Mouse (Mus musculus) adrenal gland, adult 18-20 months (tissue): ENCODE results near the gene Ak6. TPM values are rescaled to one million over a fixed set of nuclear protein-coding genes. Genes with fewer than 3 reads are reported as not detected.

Source experiments
- DNase-seq, 2 experiments: peaks; one replicate each; pipeline ENCODE4 v3.0.0; 2021 to 2022; ENCODE audit warnings: low spot score in 2 of 2
- long read RNA-seq, 2 experiments: library from polyadenylated mRNA; stranded (forward); transcript quantifications; one replicate each; pipeline ENCODE4 v2.0.0; 2021
- total RNA-seq, 2 experiments: library from RNA; stranded (reverse); gene quantifications; 1 replicate in 1 of 2; 2 replicates in 1 of 2; pipeline ENCODE4 v1.2.3; 2021

The Ak6 gene
- 10 to 100 TPM; 70.0 to 71.9 TPM for total RNA-seq
- long read RNA-seq, experiment 1, transcript Ak6-202 (3 exons, 1,222 nt), result major isoform, 15 of 26 reads
- long read RNA-seq, experiment 1, transcript Ak6-201 (5 exons, 1,298 nt), result minor isoform, 10 of 26 reads
- long read RNA-seq, experiment 1, partial matches to known transcripts, result 1 of 26 reads
- long read RNA-seq, experiment 1, other reads (novel, unspliced or antisense), result 0 of 26 reads
- long read RNA-seq, experiment 2, transcript Ak6-201 (5 exons, 1,298 nt), result minor isoform, 30 of 86 reads
- long read RNA-seq, experiment 2, transcript Ak6-202 (3 exons, 1,222 nt), result major isoform, 53 of 86 reads
- long read RNA-seq, experiment 2, partial matches to known transcripts, result 1 of 86 reads
- long read RNA-seq, experiment 2, other reads (novel, unspliced or antisense), result 2 of 86 reads

DNA sequence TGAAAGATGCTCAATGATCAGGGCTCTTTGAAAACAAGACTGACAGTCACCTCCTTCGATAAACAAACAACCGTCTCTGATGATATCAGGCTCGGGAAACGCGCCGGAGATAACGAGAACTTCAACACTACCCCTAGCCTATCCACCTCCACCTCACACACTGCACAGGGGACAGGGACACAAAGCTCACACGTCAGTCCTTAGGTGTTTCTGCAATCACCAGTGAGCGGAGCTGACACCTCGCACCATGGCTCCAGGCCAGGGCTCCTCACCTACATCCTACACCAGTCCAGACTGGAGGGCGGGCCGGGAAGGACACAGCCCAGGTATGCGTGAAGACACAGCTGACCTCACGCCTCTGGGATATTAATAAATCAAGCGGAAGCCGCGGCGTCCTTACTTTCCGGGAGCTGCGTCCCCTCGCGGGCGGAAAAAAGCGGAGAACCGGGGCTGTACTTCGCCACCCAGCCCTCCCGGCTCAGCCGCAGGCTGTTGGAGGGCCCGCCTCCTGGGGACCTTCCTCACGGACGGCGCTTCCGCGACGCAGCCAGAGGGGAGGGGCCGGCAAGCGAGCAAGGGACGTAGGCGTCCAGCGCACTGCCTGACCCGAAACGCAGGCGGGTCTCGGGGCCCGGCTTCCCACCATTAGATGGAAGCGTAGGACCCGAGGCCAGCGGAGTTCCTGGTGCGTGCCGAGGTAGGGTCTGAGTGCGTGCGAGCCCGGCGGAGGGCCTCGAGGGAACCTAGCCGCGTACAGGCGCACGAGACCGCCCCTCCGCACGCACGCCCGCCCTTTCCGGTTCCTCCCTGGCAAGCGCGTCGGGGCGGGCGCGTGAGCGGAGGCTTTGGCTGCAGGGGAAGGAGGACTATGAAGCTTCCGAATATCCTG is at the start of gene Ak6, which contains the start of gene Rad17:
Gene Ak6, plus strand, starts transcription at position 430 of the 889 bp plus-strand sequence.
Gene Rad17, minus strand, starts transcription at position 502 of the 889 bp plus-strand sequence.
- DNase-seq, result peak; percentile 98

GRCm38 (mm10) chr13:100601034-100601433 is 49.7 kb upstream of the Ak6 start:
- no peak for DNase-seq

DNA sequence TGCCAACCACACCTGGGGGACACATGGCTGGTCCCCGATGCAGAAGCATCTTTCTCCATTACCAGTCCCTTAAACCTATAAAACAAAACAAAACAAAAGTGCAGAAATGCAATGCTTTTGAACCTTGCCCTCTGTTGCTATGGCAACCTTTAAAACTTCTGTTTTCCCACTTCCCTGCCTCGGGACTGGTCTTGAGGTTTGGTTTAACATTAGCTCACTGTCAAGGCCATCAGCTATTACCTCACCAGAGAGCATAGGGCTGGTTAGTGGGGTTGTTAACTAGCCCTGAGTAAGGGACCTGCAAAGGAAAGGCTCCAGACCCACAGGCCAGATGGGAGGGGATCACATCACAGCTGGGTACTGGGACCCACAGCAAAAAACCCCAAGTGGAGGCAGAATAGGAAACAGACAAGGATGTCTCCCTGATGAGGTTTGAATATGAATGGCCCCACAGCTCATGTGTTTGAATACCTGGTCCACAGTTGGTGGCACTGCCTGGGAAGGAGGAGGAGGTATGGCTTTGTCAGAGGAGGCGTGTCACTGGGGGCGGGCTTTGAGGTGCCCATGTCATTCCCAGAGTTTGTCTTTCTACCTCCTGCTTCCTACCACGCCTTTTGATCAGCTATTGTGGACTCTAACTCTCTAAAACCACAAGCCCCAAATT is 48.4 kb upstream of the Ak6 start:
- DNase-seq, result no peak

- DNase-seq, result no peak
These were observed 47.6 kb upstream of the Ak6 start for GRCm38 (mm10) chr13:100603031-100603737.

DNA sequence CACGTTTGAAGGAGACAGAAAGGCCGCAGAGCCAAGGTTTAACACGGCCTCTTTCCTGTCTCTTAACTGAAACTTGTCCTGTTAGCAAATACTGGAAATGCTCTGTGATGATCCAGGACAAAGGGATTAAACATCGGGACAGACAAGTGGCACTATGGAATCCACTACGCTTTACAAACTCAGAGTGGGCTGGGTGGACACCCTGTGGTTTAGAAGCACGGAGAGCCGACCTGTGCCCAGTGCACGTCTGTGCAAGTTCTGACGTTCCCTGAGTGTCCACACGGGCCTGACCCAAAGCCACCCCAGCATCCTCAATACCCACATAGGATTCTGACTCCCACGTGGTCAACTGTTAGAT is 47.1 kb upstream of the Ak6 start:
- no peak for DNase-seq

GRCm38 (mm10) chr13:100605845-100606244 is 44.9 kb upstream of the Ak6 start:
- DNase-seq, result no peak

DNA sequence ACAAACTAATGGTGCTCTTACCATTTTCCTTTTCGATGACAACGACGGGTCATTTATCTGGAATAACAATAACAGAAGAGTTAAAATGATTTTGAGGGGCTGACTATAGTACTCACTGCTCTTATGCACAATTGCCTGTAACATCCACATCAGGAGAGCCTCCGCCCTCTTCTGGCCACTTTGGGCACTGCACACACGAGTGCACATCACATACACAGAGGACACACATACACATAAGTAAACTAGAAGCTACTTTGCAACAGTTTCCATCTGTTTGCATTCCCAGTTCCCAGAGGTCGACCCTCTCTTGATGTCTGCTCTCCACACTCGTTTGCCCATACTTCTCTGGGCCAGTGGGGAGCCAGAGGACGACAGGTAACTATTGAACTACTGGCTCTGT is 43.0 kb upstream of the Ak6 start:
- DNase-seq, result no peak

DNA sequence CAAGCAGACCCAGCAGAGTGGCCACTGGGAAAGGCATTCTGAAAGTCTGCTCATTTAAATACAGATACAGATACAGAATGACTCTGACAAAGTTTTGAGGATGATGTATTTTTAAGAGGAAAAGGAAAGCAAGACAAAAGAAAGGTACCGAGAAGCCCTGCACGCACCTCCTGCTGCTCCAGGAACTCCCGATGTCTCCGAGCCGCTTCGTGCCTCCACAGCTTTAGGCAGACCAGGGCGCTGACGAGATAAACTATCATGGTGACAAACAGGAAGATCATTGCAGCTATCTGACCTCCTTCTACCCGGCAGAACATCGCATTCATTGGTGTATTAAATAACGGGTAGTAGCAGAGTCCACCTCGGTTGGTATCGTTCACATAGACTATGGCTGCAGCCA is 39.5 kb upstream of the Ak6 start:
- DNase-seq, result no peak

GRCm38 (mm10) chr13:100612251-100612650 is 38.5 kb upstream of the Ak6 start:
- no peak for DNase-seq

DNA sequence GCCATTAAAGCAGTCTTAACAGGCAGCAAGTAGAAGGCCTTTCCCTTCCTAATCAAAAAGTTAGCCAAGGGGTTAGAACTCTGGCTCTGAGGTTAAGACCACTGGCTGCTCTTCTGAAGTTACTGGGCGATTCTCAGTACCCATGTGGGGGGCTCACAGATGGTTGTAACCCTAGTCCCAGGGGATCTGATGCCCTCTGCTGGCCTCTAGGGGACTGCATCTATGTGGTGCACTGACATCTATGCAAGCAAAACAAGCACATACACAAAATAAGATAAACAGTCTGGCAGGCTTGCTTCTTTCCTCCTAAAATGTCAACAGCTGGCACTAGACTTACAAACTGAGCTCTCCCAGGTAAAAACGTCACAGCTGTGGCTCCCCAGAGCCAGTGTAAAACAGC is 37.9 kb upstream of the Ak6 start:
- DNase-seq, result no peak

GRCm38 (mm10) chr13:100616181-100617087 is 34.3 kb upstream of the Ak6 start, which contains the start of gene Marveld2:
TSS of gene Marveld2 (minus strand) at chr13:100616971.
- peak; percentile 35 to 44 for DNase-seq

DNA sequence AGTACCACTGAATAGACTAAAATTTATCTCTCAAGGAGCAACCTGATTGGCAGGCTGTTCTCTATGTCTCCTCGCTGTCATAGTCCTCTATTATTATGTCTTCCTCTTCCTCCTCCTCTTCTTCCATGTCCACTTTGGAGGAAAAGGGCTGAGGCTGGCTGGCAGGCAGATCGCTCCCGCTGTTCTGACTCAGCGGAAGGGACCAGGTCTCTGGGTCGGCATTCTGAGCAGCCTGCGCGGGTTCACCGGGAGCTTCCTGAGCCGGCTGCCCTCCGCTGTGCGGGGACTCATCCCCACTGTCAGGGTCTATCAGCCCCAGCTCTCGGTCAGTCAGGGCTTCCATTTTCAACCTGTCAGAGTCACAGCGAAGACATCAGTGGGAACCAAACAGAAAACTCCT is 33.2 kb upstream of the Ak6 start:
- DNase-seq, result no peak

GRCm38 (mm10) chr13:100622241-100622640 is 28.5 kb upstream of the Ak6 start:
- DNase-seq, result no peak

- no peak for DNase-seq
These were observed 16.6 kb upstream of the Ak6 start for GRCm38 (mm10) chr13:100634106-100634691.

DNA sequence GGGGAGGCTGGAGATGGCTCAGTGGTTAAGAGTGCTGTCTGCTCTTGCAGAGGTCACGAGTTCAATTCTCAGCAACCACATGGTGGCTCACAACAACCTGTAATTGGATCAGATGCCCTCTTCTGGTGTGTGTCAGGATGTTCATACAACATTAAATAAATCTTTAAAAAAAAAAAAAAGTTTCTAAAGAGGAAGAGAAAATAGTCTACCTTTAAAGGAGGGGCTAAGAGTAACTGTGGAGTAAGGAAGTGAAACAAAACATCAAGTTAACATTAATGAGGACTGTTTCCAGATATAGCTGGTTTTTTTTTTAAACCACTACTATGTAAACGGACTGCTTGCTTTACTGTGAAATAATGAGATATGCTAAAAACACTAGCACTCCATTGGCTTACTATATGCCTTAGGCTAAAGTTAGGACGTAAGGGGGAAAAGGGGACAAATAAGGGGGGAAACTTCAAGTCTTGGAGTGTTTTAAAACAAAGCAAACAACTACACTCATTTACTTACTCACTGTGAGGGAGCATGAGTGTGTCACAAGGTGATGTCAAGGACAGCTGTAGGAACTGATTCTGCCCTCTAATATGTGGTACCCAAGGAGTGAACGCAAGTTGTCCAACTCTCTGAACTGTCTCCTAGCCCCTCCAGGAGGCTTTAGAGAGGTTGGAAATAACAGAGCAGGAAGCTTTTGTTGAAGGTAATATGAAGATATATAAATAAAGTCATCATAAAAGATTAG is 8.1 kb upstream of the Ak6 start:
- DNase-seq, result no peak

DNA sequence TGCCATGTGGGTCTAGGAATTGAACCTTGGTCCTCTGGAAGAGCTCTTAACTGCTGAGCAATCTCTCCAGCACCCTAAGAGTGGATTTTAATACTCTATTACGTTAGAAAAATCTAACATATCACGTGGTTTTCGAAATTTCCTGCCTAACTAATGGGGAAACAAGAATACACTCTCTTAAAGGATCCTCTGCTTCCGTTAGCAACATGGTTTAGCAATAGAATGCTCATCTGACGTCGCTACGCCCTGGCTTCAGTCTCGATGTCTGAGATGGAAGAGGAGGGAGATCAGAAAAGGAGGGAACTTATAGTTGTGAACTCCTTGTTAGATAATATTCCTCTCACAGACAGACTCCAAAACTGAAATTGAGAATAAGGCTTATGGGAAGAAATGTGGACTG is 2.6 kb upstream of the Ak6 start:
- DNase-seq, result no peak

DNA sequence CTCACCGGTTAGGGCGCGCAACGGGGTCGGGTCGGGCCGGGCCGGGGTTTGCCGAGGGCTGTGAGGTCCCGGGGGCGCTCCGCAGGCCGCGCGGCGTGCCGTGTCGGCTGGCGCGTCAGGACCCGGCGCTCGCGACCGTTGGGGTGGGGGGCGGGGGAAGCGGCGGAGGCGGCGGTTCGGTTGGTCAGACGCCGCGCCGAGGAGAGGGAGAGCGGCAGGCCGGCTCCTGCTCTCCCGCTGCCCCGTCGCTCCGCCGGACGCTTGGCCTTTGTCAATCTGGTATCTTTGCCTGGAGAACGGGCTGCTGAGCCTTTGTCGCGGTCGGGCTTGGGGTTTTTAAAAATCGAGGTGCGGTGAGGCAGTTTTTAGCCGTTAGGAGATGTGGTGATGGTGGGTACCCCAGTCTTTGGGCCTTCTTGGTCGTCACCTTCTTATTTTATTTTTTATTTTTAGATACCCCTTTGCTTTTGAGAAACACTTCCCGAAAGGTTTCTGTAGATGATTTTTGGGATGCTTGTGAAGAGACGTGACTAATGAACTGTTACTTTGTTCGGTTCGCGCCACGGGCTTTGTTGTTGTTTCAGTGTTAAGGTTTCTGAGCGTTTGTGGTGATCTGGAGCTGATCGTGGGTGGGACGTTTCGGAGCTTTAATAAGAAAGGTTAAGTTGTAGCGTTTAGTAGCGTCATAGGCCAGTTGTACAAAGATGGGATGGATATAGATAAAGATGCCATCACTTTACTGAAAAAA is 834 bp downstream of the Ak6 start, which contains the start of gene Taf9:
Gene Taf9, plus strand, starts transcription at position 141 of the 748 bp plus-strand sequence.
- DNase-seq, result no peak

- no peak for DNase-seq
These were observed 7.3 kb downstream of the Ak6 start for GRCm38 (mm10) chr13:100658091-100658490.
